Mouse (Mus musculus): ENCODE measurements around the gene E2f2. TPM values are rescaled to one million over a fixed set of nuclear protein-coding genes. Genes with fewer than 3 reads are reported as not detected.

The E2f2 gene
- polyA plus RNA-seq, 1 experiment from 2014 or later, result 5.8 TPM

GRCm38 (mm10) chr4:136143193-136143976, 28.8 kb upstream of the E2f2 start, which contains the start of gene Id3:
Gene Id3 (plus strand): TSS chr4:136143497.
- WGBS (ENCODE audit: insufficient replicate concordance), result under 1% methylated on average over 39 of the region's 39 CpGs
- peaks cover 6% of the 10 kb centered on the region; the same call in 1 of the 2 replicates for H3K27me3 ChIP-seq (ENCODE audit: control insufficient read depth, insufficient read depth, low read length)
- H3K4me1 ChIP-seq (ENCODE audit: control insufficient read depth, insufficient read depth, low read length), result peaks cover 66% of the 10 kb centered on the region

GRCm38 (mm10) chr4:136144126-136144926, 27.9 kb upstream of the E2f2 start:
- Histone ChIP-seq H3K4me1 (ENCODE audit: control insufficient read depth, insufficient read depth, low read length) (peaks cover 61% of the 10 kb centered on the region), H3K27me3 (ENCODE audit: control insufficient read depth, insufficient read depth, low read length) (peaks cover 6% of the 10 kb centered on the region; the same call in 1 of the 2 replicates)
- under 1% methylated on average over 48 of the region's 50 CpGs for WGBS (ENCODE audit: insufficient replicate concordance)

More at GRCm38 (mm10) chr4:136143193-136143976, 28.8 kb upstream of the E2f2 start, which contains the start of gene Id3:
- Histone ChIP-seq H3K4me3 (ENCODE audit: low read depth, low read length) (peak within 1 kb of the TSS; percentile 61), H3K27ac (ENCODE audit: low read depth, low read length) (peak within 1 kb of the TSS; percentile 97), H3K4me2 (peak within 1 kb of the TSS; percentile 76), H3K9ac (ENCODE audit: low read depth, low read length) (peak within 1 kb of the TSS; percentile 92), H3K36me3 (ENCODE audit: control insufficient read depth, insufficient read depth, low read length) (no peaks in the 10 kb centered on the region), H3K9me3 (replicated peaks; ENCODE audit: control insufficient read depth, low read length) (no peaks in the 10 kb centered on the region)
- peak; percentile 82 for ATAC-seq (replicated peaks; ENCODE audit: insufficient number of reproducible peaks, low FRiP score, low TSS enrichment)

GRCm38 (mm10) chr4:136144927-136145292, 27.3 kb upstream of the E2f2 start:
- Histone ChIP-seq H3K9ac (ENCODE audit: low read depth, low read length) (peak overlapping the region; percentile 92), H3K27me3 (ENCODE audit: control insufficient read depth, insufficient read depth, low read length) (peaks cover 6% of the 10 kb centered on the region; the same call in 1 of the 2 replicates), H3K4me2 (peak overlapping the region; percentile 76), H3K27ac (ENCODE audit: low read depth, low read length) (peak overlapping the region; percentile 97), H3K36me3 (ENCODE audit: control insufficient read depth, insufficient read depth, low read length) (no peaks in the 10 kb centered on the region), H3K4me3 (ENCODE audit: low read depth, low read length) (peak overlapping the region; percentile 61), H3K4me1 (ENCODE audit: control insufficient read depth, insufficient read depth, low read length) (peaks cover 55% of the 10 kb centered on the region), H3K9me3 (replicated peaks; ENCODE audit: control insufficient read depth, low read length) (no peaks in the 10 kb centered on the region)
- under 1% methylated on average over 11 of the region's 11 CpGs for whole genome bisulfite sequencing (ENCODE audit: insufficient replicate concordance)
- no peak for ATAC-seq (replicated peaks; ENCODE audit: insufficient number of reproducible peaks, low FRiP score, low TSS enrichment)

More at GRCm38 (mm10) chr4:136144126-136144926, 27.9 kb upstream of the E2f2 start:
- Histone ChIP-seq H3K36me3 (ENCODE audit: control insufficient read depth, insufficient read depth, low read length) (no peaks in the 10 kb centered on the region), H3K9me3 (replicated peaks; ENCODE audit: control insufficient read depth, low read length) (no peaks in the 10 kb centered on the region), H3K27ac (ENCODE audit: low read depth, low read length) (peak overlapping the region; percentile 97), H3K4me2 (peak overlapping the region; percentile 76), H3K9ac (ENCODE audit: low read depth, low read length) (peak overlapping the region; percentile 92), H3K4me3 (ENCODE audit: low read depth, low read length) (peak overlapping the region; percentile 61)
- peak; percentile 23 for ATAC-seq (replicated peaks; ENCODE audit: insufficient number of reproducible peaks, low FRiP score, low TSS enrichment)

- 15% methylated on average over 11 of the region's 11 CpGs for WGBS (ENCODE audit: insufficient replicate concordance)
- Histone ChIP-seq H3K36me3 (ENCODE audit: control insufficient read depth, insufficient read depth, low read length) (no peaks in the 10 kb centered on the region), H3K9me3 (replicated peaks; ENCODE audit: control insufficient read depth, low read length) (no peaks in the 10 kb centered on the region), H3K4me1 (ENCODE audit: control insufficient read depth, insufficient read depth, low read length) (peaks cover 54% of the 10 kb centered on the region), H3K4me3 (ENCODE audit: low read depth, low read length) (peak overlapping the region; percentile 61), H3K4me2 (peak overlapping the region; percentile 76), H3K27ac (ENCODE audit: low read depth, low read length) (peak overlapping the region; percentile 97), H3K9ac (ENCODE audit: low read depth, low read length) (peak overlapping the region; percentile 92), H3K27me3 (ENCODE audit: control insufficient read depth, insufficient read depth, low read length) (peaks cover 6% of the 10 kb centered on the region; the same call in 1 of the 2 replicates)
- no peak for ATAC-seq (replicated peaks; ENCODE audit: insufficient number of reproducible peaks, low FRiP score, low TSS enrichment)
These were observed 26.8 kb upstream of the E2f2 start for GRCm38 (mm10) chr4:136145362-136145885.

GRCm38 (mm10) chr4:136145991-136146711, 26.0 kb upstream of the E2f2 start:
- peak overlapping the region; percentile 92 for H3K9ac ChIP-seq (ENCODE audit: low read depth, low read length)
- H3K4me2 ChIP-seq, result peak overlapping the region; percentile 76
- peaks cover 6% of the 10 kb centered on the region; the same call in 1 of the 2 replicates for H3K27me3 ChIP-seq (ENCODE audit: control insufficient read depth, insufficient read depth, low read length)
- peak overlapping the region; percentile 97 for H3K27ac ChIP-seq (ENCODE audit: low read depth, low read length)
- WGBS (ENCODE audit: insufficient replicate concordance), result 17% methylated on average over 7 of the region's 7 CpGs
- H3K9me3 ChIP-seq (replicated peaks; ENCODE audit: control insufficient read depth, low read length), result no peaks in the 10 kb centered on the region
- no peaks in the 10 kb centered on the region for H3K36me3 ChIP-seq (ENCODE audit: control insufficient read depth, insufficient read depth, low read length)
- peaks cover 47% of the 10 kb centered on the region for H3K4me1 ChIP-seq (ENCODE audit: control insufficient read depth, insufficient read depth, low read length)
- ATAC-seq (replicated peaks; ENCODE audit: insufficient number of reproducible peaks, low FRiP score, low TSS enrichment), result no peak
- peak overlapping the region; percentile 61 for H3K4me3 ChIP-seq (ENCODE audit: low read depth, low read length)

- Histone ChIP-seq H3K4me1 (ENCODE audit: control insufficient read depth, insufficient read depth, low read length) (peaks cover 41% of the 10 kb centered on the region), H3K27me3 (ENCODE audit: control insufficient read depth, insufficient read depth, low read length) (peaks cover 6% of the 10 kb centered on the region; the same call in 1 of the 2 replicates), H3K4me3 (ENCODE audit: low read depth, low read length) (peak overlapping the region; percentile 61), H3K9ac (ENCODE audit: low read depth, low read length) (peak overlapping the region; percentile 92), H3K27ac (ENCODE audit: low read depth, low read length) (peak overlapping the region; percentile 97), H3K9me3 (replicated peaks; ENCODE audit: control insufficient read depth, low read length) (no peaks in the 10 kb centered on the region), H3K36me3 (ENCODE audit: control insufficient read depth, insufficient read depth, low read length) (no peaks in the 10 kb centered on the region), H3K4me2 (peak overlapping the region; percentile 76)
- ATAC-seq (replicated peaks; ENCODE audit: insufficient number of reproducible peaks, low FRiP score, low TSS enrichment), result no peak
- 11% methylated on average over 6 of the region's 6 CpGs for WGBS (ENCODE audit: insufficient replicate concordance)
These were observed 25.5 kb upstream of the E2f2 start for GRCm38 (mm10) chr4:136146712-136147154.

GRCm38 (mm10) chr4:136147436-136148135, 24.6 kb upstream of the E2f2 start:
- Histone ChIP-seq H3K4me1 (ENCODE audit: control insufficient read depth, insufficient read depth, low read length) (peaks cover 33% of the 10 kb centered on the region), H3K9ac (ENCODE audit: low read depth, low read length) (peak overlapping the region; percentile 75), H3K9me3 (replicated peaks; ENCODE audit: control insufficient read depth, low read length) (no peaks in the 10 kb centered on the region), H3K27me3 (ENCODE audit: control insufficient read depth, insufficient read depth, low read length) (peaks cover 6% of the 10 kb centered on the region; the same call in 1 of the 2 replicates), H3K36me3 (ENCODE audit: control insufficient read depth, insufficient read depth, low read length) (no peaks in the 10 kb centered on the region), H3K4me3 (ENCODE audit: low read depth, low read length) (peak overlapping the region; percentile 36), H3K27ac (ENCODE audit: low read depth, low read length) (peak overlapping the region; percentile 97), H3K4me2 (peak overlapping the region; percentile 76)
- 2% methylated on average over 43 of the region's 48 CpGs for WGBS (ENCODE audit: insufficient replicate concordance)
- ATAC-seq (replicated peaks; ENCODE audit: insufficient number of reproducible peaks, low FRiP score, low TSS enrichment), result peak; percentile 70
